Comparison of ENCODE assay signal across 8 mouse cellular contexts in genomic region chr15:98933833-98934216, GRCm38 (mm10). TPM values are rescaled to one million over a fixed set of nuclear protein-coding genes. Genes with fewer than 3 reads are reported as not detected.
A peak's percentile ranks its signal among the peaks of the same experiment; 100 is the strongest.
DNase-seq lines count a peak whose midpoint lies in the region; ATAC-seq and TF ChIP-seq lines count a peak whose summit lies in the region.

No protein-coding gene starts in this region.

- H3K4me2 ChIP-seq in hindbrain, embryonic 12.5 days (replicated peaks): peak overlapping the region; percentile 91

- ATAC-seq in Patski: peak; percentile 20
- ATAC-seq in hindbrain, embryonic 12.5 days (ENCODE audit: low FRiP score): peak; percentile 89

- H3K27ac ChIP-seq in hindbrain, embryonic 12.5 days: peak overlapping the region; percentile 96

- POLR2A ChIA-PET in Patski (lab: Charles Lee): interaction anchor here (0.6 to 3.1 kb wide), 14 partner anchors 9 to 580 kb away, joined by 3 to 26 read pairs (median 6); partner anchors contain the start of genes Gm49450, Kcnh3, Lmbr1l and Tuba1a

- in situ Hi-C loops in Patski (cut with MboI; ENCODE audit: low pct_unique_long_range_greater_than_20kb): no loop called here

- H3K9me3 ChIP-seq in hindbrain, embryonic 12.5 days (replicated peaks): no peaks in the 10 kb centered on the region

- peak; percentile 69 for DNase-seq in Patski (ENCODE audit: low read depth, low spot score)
- DNase-seq in cerebellum, postnatal 10 days: peak; percentile 98 to 99
- DNase-seq in frontal cortex, postnatal 10 days (ENCODE audit: low spot score in 2 of 2): peak; percentile 92 to 95
- DNase-seq in layer of hippocampus, postnatal 14 days (ENCODE audit: low spot score in 2 of 2): peak; percentile 91 to 97
- peak; percentile 98 for DNase-seq in lung, postnatal 10 days
- peak; percentile 91 for DNase-seq in ovary, postnatal 14 days (ENCODE audit: low spot score)
- peak; percentile 93 to 94 for DNase-seq in thymus, postnatal 10 days (ENCODE audit: low spot score in 2 of 2)

- under 1% methylated on average over 35 of the region's 35 CpGs for WGBS in hindbrain, embryonic 12.5 days

- no peak for TF ChIP-seq CTCF in Patski (IDR thresholded peaks at IDR 0.05)

- peak overlapping the region; percentile 67 for H3K4me3 ChIP-seq in hindbrain, embryonic 12.5 days

- CTCF ChIA-PET in Patski (lab: Charles Lee): interaction anchor here (0.8 to 2.9 kb wide), 5 partner anchors 18 to 65 kb away, joined by 3 to 23 read pairs (median 9); partner anchors contain the start of genes Gm49450 and Tuba1a

- H3K9ac ChIP-seq in hindbrain, embryonic 12.5 days: peak overlapping the region; percentile 79

- no peaks in the 10 kb centered on the region for H3K27me3 ChIP-seq in Patski
- H3K27me3 ChIP-seq in hindbrain, embryonic 12.5 days: no peaks in the 10 kb centered on the region

- peaks cover 19% of the 10 kb centered on the region for H3K4me1 ChIP-seq in hindbrain, embryonic 12.5 days

- H3K36me3 ChIP-seq in hindbrain, embryonic 12.5 days: peaks cover 8% of the 10 kb centered on the region; the same call in 1 of the 2 replicates

RNA-seq across cellular contexts. Expression of gene Tuba1b, which starts 0.5 kb away (rescaled TPM):
- polyA plus RNA-seq in Patski (2021): 921 TPM
- 1,219 and 1,243 TPM in 2 replicates for polyA plus RNA-seq in hindbrain, embryonic 12.5 days (2016; fragmentation: Nextera tagmentation; extraction: Ambion mirVana)
- total RNA-seq in layer of hippocampus, postnatal 14 days (2021): 100 to 1,000 TPM; 661 to 671 TPM

RNA-seq across cellular contexts. Expression of gene Lmbr1l, which starts 15.8 kb away (rescaled TPM):
- 26.9 TPM for polyA plus RNA-seq in Patski (2021)
- polyA plus RNA-seq in hindbrain, embryonic 12.5 days (2016; fragmentation: Nextera tagmentation; extraction: Ambion mirVana): 38.4 and 39.2 TPM in 2 replicates
- total RNA-seq in layer of hippocampus, postnatal 14 days (2021): 10 to 100 TPM; 13.7 to 17.9 TPM

RNA-seq across cellular contexts. Expression of gene Gm49450, which starts 19.5 kb away (rescaled TPM):
- not detected for polyA plus RNA-seq in Patski (2021)
- polyA plus RNA-seq in hindbrain, embryonic 12.5 days (2016; fragmentation: Nextera tagmentation; extraction: Ambion mirVana): not detected in 2 replicates
- total RNA-seq in layer of hippocampus, postnatal 14 days (2021): not detected

RNA-seq across cellular contexts. Expression of gene Tuba1a, which starts 19.7 kb away (rescaled TPM):
- polyA plus RNA-seq in Patski (2021): 414 TPM
- 9,547 and 9,692 TPM in 2 replicates for polyA plus RNA-seq in hindbrain, embryonic 12.5 days (2016; fragmentation: Nextera tagmentation; extraction: Ambion mirVana)
- 1,000 to 10,000 TPM; 2,120 to 2,322 TPM for total RNA-seq in layer of hippocampus, postnatal 14 days (2021)

RNA-seq across cellular contexts. Expression of gene Dhh, which starts 35.5 kb away (rescaled TPM):
- polyA plus RNA-seq in Patski (2021): not detected
- 0.84 and 1.1 TPM in 2 replicates for polyA plus RNA-seq in hindbrain, embryonic 12.5 days (2016; fragmentation: Nextera tagmentation; extraction: Ambion mirVana)
- under 1 TPM; 0.31 to 0.35 TPM for total RNA-seq in layer of hippocampus, postnatal 14 days (2021)

Comparison
In these comparisons a context has a peak if more than half of its experiments do, and no peak if none do; other contexts are left out.
1. Peak in every context shown above with its lines: DNase-seq, ATAC-seq, H3K4me3 ChIP-seq and H3K27ac ChIP-seq.